Mouse (Mus musculus): ENCODE data around the gene Helz.

GRCm38 (mm10) chr11:107629504-107629903, 81.8 kb downstream of the Helz start:
- no peak for TF ChIP-seq CTCF (IDR thresholded peaks at IDR 0.05; ENCODE audit: extremely low read depth, insufficient read depth, insufficient read length, insufficient replicate concordance)
- TF ChIP-seq POLR2A (IDR thresholded peaks at IDR 0.05; ENCODE audit: low read depth, low read length), result no peak

All from spleen, adult 2 months (tissue).